Mouse (Mus musculus) E14TG2a.4 (cell line): ENCODE measurements around the gene Rorb.

Experiments used
- CTCF ChIP-seq: conservative IDR thresholded peaks from 2 replicates; pipeline ENCODE4 v1.5.1; 2014; ENCODE audit warnings: low read length
- POU5F1 ChIP-seq: IDR thresholded peaks from 2 replicates; pipeline ENCODE4 v1.6.1; 2014; ENCODE audit warnings: low read length, borderline replicate concordance

GRCm38 (mm10) chr19:18974796-18975660 lies 136.0 kb downstream of the Rorb start:
- TF ChIP-seq CTCF = peak; percentile 46
- no peak for TF ChIP-seq POU5F1
